Mouse (Mus musculus) MEL-GATA-1-ER (cell line): ENCODE measurements around the gene Cd101.

Experiments used
- DNase-seq: peaks from one replicate; pipeline ENCODE4 v3.0.0-alpha.2; 2012; ENCODE audit warnings: low read depth; ENCODE audit errors: extremely low read depth

The Cd101 gene

GRCm38 (mm10) chr3:101041997-101042396, 12.6 kb upstream of the Cd101 start:
- DNase-seq, result no peak

GRCm38 (mm10) chr3:101037984-101038545, 8.7 kb upstream of the Cd101 start:
- no peak for DNase-seq

- no peak for DNase-seq
Observed at GRCm38 (mm10) chr3:101036001-101036400, 6.6 kb upstream of the Cd101 start.

GRCm38 (mm10) chr3:101034509-101034908, 5.2 kb upstream of the Cd101 start:
- no peak for DNase-seq

- DNase-seq, result no peak
Observed at GRCm38 (mm10) chr3:101033644-101034043, 4.3 kb upstream of the Cd101 start.

- DNase-seq, result no peak
Observed at GRCm38 (mm10) chr3:101031456-101032142, 2.2 kb upstream of the Cd101 start.

GRCm38 (mm10) chr3:101030630-101031029, 1.3 kb upstream of the Cd101 start:
- no peak for DNase-seq

- DNase-seq, result no peak
Observed at GRCm38 (mm10) chr3:101026741-101027140, 2.6 kb downstream of the Cd101 start.

GRCm38 (mm10) chr3:101022967-101023366, 6.4 kb downstream of the Cd101 start:
- DNase-seq, result no peak

- no peak for DNase-seq
Observed at GRCm38 (mm10) chr3:101021481-101022051, 7.8 kb downstream of the Cd101 start.

- DNase-seq, result no peak
Observed at GRCm38 (mm10) chr3:101021073-101021472, 8.3 kb downstream of the Cd101 start.

- DNase-seq, result no peak
Observed at GRCm38 (mm10) chr3:101018494-101018893, 10.9 kb downstream of the Cd101 start.

GRCm38 (mm10) chr3:101016050-101016449, 13.3 kb downstream of the Cd101 start:
- DNase-seq, result no peak

GRCm38 (mm10) chr3:101015254-101015653, 14.1 kb downstream of the Cd101 start:
- DNase-seq, result no peak

GRCm38 (mm10) chr3:101013536-101013935, 15.8 kb downstream of the Cd101 start:
- DNase-seq, result no peak

GRCm38 (mm10) chr3:101013005-101013404, 16.4 kb downstream of the Cd101 start:
- no peak for DNase-seq

- no peak for DNase-seq
Observed at GRCm38 (mm10) chr3:101012597-101012996, 16.8 kb downstream of the Cd101 start.

GRCm38 (mm10) chr3:101012131-101012571, 17.2 kb downstream of the Cd101 start:
- DNase-seq, result no peak

- DNase-seq, result no peak
Observed at GRCm38 (mm10) chr3:101011203-101011600, 18.2 kb downstream of the Cd101 start.

GRCm38 (mm10) chr3:101010589-101011202, 18.7 kb downstream of the Cd101 start:
- DNase-seq, result peak; percentile 43

- peak; percentile 32 for DNase-seq
Observed at GRCm38 (mm10) chr3:101007112-101007782, 22.1 kb downstream of the Cd101 start.

- DNase-seq, result no peak
Observed at GRCm38 (mm10) chr3:101005392-101005791, 24.0 kb downstream of the Cd101 start.
